In genomic region chr17:84113608-84114278, GRCm38 (mm10) we compare ENCODE assay signal across 8 mouse cellular contexts.
A peak's percentile ranks its signal among the peaks of the same experiment; 100 is the strongest.
DNase-seq lines count a peak whose midpoint lies in the region; ATAC-seq and TF ChIP-seq lines count a peak whose summit lies in the region.

No protein-coding gene starts in this region.

- H3K36me3 ChIP-seq in ES-E14 (ENCODE audit: control insufficient read depth, insufficient read depth, low read length, poor library complexity, severe bottlenecking) = no peaks in the 10 kb centered on the region
- no peaks in the 10 kb centered on the region; the same call in 1 of the 2 replicates for H3K36me3 ChIP-seq in forebrain, embryonic 11.5 days (ENCODE audit: control insufficient read depth, insufficient read depth, low read length)
- H3K36me3 ChIP-seq in heart, postnatal 0 days (replicated peaks; ENCODE audit: control insufficient read depth, insufficient read depth, low read length) = no peaks in the 10 kb centered on the region
- no peaks in the 10 kb centered on the region for H3K36me3 ChIP-seq in lung, embryonic 15.5 days

- H3K27ac ChIP-seq in ES-E14 (ENCODE audit: insufficient read depth, low read depth, low read length, poor library complexity, severe bottlenecking) = no peak overlapping the region
- H3K27ac ChIP-seq in brown adipose tissue, adult 24 weeks (replicated peaks; ENCODE audit: low read depth, low read length) = peak overlapping the region; percentile 81
- no peak overlapping the region for H3K27ac ChIP-seq in forebrain, embryonic 11.5 days (ENCODE audit: low read depth, low read length)
- H3K27ac ChIP-seq in heart, postnatal 0 days (ENCODE audit: low read depth) = no peak overlapping the region; the same call in 1 of the 2 replicates
- 0 out of 2 replicates have a peak overlapping the region, but pooled peaks have one; percentile 16 for H3K27ac ChIP-seq in lung, embryonic 15.5 days

- in situ Hi-C loops in ES-E14 (cut with MboI; ENCODE audit: low sequenced_read_pairs in 2 of 2, unreplicated experiment in 2 of 2) = no loop called here

- WGBS in forebrain, embryonic 11.5 days = 18% methylated on average over 8 of the region's 8 CpGs
- 25% methylated on average over 8 of the region's 8 CpGs for WGBS in heart, postnatal 0 days
- 21% methylated on average over 8 of the region's 8 CpGs for WGBS in lung, embryonic 15.5 days

- TF ChIP-seq CTCF in heart, postnatal 0 days (IDR thresholded peaks at IDR 0.05; ENCODE audit: low read depth) = peak; percentile 91

- H3K9ac ChIP-seq in ES-E14 (ENCODE audit: insufficient read depth, low read depth, low read length, poor library complexity, severe bottlenecking) = no peak overlapping the region
- no peak overlapping the region for H3K9ac ChIP-seq in forebrain, embryonic 11.5 days (ENCODE audit: low read length)
- H3K9ac ChIP-seq in heart, postnatal 0 days (replicated peaks; ENCODE audit: low read depth, low read length) = no peak overlapping the region
- H3K9ac ChIP-seq in lung, embryonic 15.5 days = no peak overlapping the region

- H3K4me3 ChIP-seq in ES-E14 (ENCODE audit: insufficient read depth in 1 of 2, low read depth in 1 of 2, low read length in 2 of 2, poor library complexity in 1 of 2, severe bottlenecking in 1 of 2) = no peak overlapping the region
- no peak overlapping the region for H3K4me3 ChIP-seq in brown adipose tissue, adult 24 weeks (ENCODE audit: insufficient read depth, low read depth, low read length)
- no peak overlapping the region for H3K4me3 ChIP-seq in forebrain, embryonic 11.5 days (ENCODE audit: low read depth, low read length)
- no peak overlapping the region for H3K4me3 ChIP-seq in heart, postnatal 0 days (ENCODE audit: low read depth, low read length)
- H3K4me3 ChIP-seq in lung, embryonic 15.5 days = no peak overlapping the region

- peak; percentile 86 for ATAC-seq in forebrain, embryonic 11.5 days (replicated peaks; ENCODE audit: low FRiP score)
- peak; percentile 72 for ATAC-seq in heart, postnatal 0 days (ENCODE audit: insufficient read depth, low read depth)
- ATAC-seq in lung, embryonic 15.5 days (ENCODE audit: borderline replicate concordance, extremely low read depth, low FRiP score, low TSS enrichment) = peak; percentile 66

- peak; percentile 56 for DNase-seq in ES-E14 (ENCODE audit: low read depth, low spot score)
- DNase-seq in forebrain, embryonic 11.5 days (ENCODE audit: low spot score) = peak; percentile 88
- DNase-seq in heart, postnatal 0 days (ENCODE audit: low spot score) = peak; percentile 62
- peak; percentile 42 to 67 for DNase-seq in layer of hippocampus, adult 8-10 months (ENCODE audit: low spot score in 2 of 2)
- DNase-seq in retina, postnatal 1 day = peak; percentile 69
- peak; percentile 95 to 97 for DNase-seq in thymus, postnatal 36 days

- no peak for TF ChIP-seq EP300 in heart, postnatal 0 days (IDR thresholded peaks at IDR 0.05; ENCODE audit: low read depth)

- H3K27me3 ChIP-seq in forebrain, embryonic 11.5 days (ENCODE audit: control insufficient read depth, insufficient read depth, low read length) = no peaks in the 10 kb centered on the region
- H3K27me3 ChIP-seq in heart, postnatal 0 days (ENCODE audit: control insufficient read depth, insufficient read depth, low read length) = no peaks in the 10 kb centered on the region
- H3K27me3 ChIP-seq in lung, embryonic 15.5 days = no peaks in the 10 kb centered on the region

- no peaks in the 10 kb centered on the region for H3K9me3 ChIP-seq in ES-E14 (ENCODE audit: control insufficient read depth, insufficient read depth, low read depth, low read length)
- H3K9me3 ChIP-seq in forebrain, embryonic 11.5 days (ENCODE audit: control insufficient read depth, low read length) = no peaks in the 10 kb centered on the region
- no peaks in the 10 kb centered on the region for H3K9me3 ChIP-seq in heart, postnatal 0 days (replicated peaks; ENCODE audit: control insufficient read depth, low read length)
- no peaks in the 10 kb centered on the region for H3K9me3 ChIP-seq in lung, embryonic 15.5 days

- peaks cover 0 to 10% of the 10 kb centered on the region in 2 experiments; a peak in 1 of 4 replicates for H3K4me1 ChIP-seq in ES-E14 (ENCODE audit: control insufficient read depth in 2 of 2, insufficient read depth in 2 of 2, low read length in 2 of 2, poor library complexity in 1 of 2)
- H3K4me1 ChIP-seq in brown adipose tissue, adult 24 weeks (ENCODE audit: control insufficient read depth, insufficient read depth, insufficient read length, low read length) = peaks cover 39% of the 10 kb centered on the region
- H3K4me1 ChIP-seq in forebrain, embryonic 11.5 days (replicated peaks; ENCODE audit: control insufficient read depth, insufficient read depth, low read length) = peaks cover 6% of the 10 kb centered on the region; the same call in 1 of the 2 replicates
- peaks cover 15% of the 10 kb centered on the region for H3K4me1 ChIP-seq in heart, postnatal 0 days (ENCODE audit: control insufficient read depth, insufficient read depth)
- peaks cover 47% of the 10 kb centered on the region for H3K4me1 ChIP-seq in lung, embryonic 15.5 days

- H3K4me2 ChIP-seq in forebrain, embryonic 11.5 days (ENCODE audit: low read depth, low read length, severe bottlenecking) = no peak overlapping the region
- no peak overlapping the region for H3K4me2 ChIP-seq in heart, postnatal 0 days (ENCODE audit: low read depth, low read length)
- no peak overlapping the region for H3K4me2 ChIP-seq in lung, embryonic 15.5 days

TF ChIP-seq in ES-E14, 5 proteins besides CTCF, POLR2A, EP300 and RAD21:
- no peak for TF ChIP-seq CHD2 (IDR thresholded peaks at IDR 0.05; ENCODE audit: low read depth, low read length)
- no peak for TF ChIP-seq MAFK (IDR thresholded peaks at IDR 0.05; ENCODE audit: insufficient read depth, low read depth, low read length)
- TF ChIP-seq ZNF384 (IDR thresholded peaks at IDR 0.05; ENCODE audit: low read depth, low read length) = no peak
- no peak for TF ChIP-seq HCFC1 (IDR thresholded peaks at IDR 0.05; ENCODE audit: borderline replicate concordance, insufficient read depth, low read length)
- 0 out of 2 replicates have a peak, but pooled peaks have one; percentile 12 for TF ChIP-seq ZC3H11A (IDR thresholded peaks at IDR 0.05; ENCODE audit: borderline replicate concordance, low read depth, low read length)

Comparison
In these comparisons a context has a peak if more than half of its experiments do, and no peak if none do; other contexts are left out.
1. H3K27ac ChIP-seq: peak in brown adipose tissue, adult 24 weeks (single experiment) and lung, embryonic 15.5 days (single experiment); none in ES-E14 (single experiment), forebrain, embryonic 11.5 days (single experiment) and heart, postnatal 0 days (single experiment).
2. Peak in every context shown above with its lines, with median percentiles within 50 percentile points of each other: DNase-seq and ATAC-seq.